Mouse (Mus musculus): Measurements from ENCODE around the gene Prkcg. TPM values are rescaled to one million over a fixed set of nuclear protein-coding genes. Genes with fewer than 3 reads are reported as not detected.
A peak's percentile ranks its signal among the peaks of the same experiment; 100 is the strongest.

Gene Prkcg
- total and polyA plus RNA-seq, 3 experiments = 0.15 to 3.0 (median 0.17) TPM

DNA sequence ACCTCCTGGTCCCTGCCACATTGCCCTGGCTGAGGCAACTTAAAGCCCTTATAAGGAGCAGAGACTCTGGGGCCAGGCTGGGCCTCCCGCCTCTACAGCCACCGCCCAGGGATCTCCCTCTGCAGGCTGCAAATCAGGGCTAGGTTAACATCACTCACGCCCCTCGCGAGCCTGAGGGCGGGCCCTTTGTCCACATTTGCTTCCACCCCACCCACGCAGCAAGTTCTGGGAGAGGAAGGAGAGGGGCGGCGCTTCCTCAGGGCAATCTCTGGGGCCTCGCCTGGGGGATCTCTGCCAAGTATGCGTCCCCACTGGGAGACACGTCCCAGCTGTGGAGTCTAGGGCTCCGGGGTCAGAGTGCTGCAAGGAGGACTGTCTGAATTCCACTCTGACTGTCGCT, 3.8 kb downstream of the Prkcg start:
- peak; percentile 85 for DNase-seq (ENCODE audit: extremely low read depth)
- Histone ChIP-seq H3K9ac (ENCODE audit: insufficient read depth, low read depth) (no peak overlapping the region), H3K79me2 (replicated peaks; ENCODE audit: control insufficient read depth, extremely low read depth, insufficient read depth, poor library complexity, severe bottlenecking) (no peaks in the 10 kb centered on the region)

DNA sequence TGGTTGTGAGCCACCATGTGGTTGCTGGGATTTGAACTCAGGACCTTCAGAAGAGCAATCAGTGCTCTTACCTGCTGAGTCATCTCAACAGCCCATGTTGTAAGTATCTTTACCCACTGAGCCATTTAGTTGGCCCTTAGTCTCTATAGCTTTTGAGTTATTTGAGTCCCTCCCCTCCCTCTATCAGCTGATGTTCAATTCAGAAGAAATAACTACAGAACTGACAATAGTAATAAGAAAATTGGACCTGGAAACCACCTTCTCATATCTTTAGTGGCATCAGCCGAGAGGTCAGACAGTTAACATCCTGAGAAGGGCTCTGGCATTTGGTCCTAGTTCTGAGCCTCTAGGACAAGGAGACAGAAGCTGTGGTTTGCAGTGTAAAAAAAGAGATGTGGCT, 5.8 kb downstream of the Prkcg start:
- Histone ChIP-seq H3K9ac (ENCODE audit: insufficient read depth, low read depth) (no peak overlapping the region), H3K4me3 (replicated peaks in 1 of 3; ENCODE audit: low read depth in 2 of 3, low read length in 2 of 3, poor library complexity in 1 of 3) (no peak overlapping the region), H3K9me3 (replicated peaks; ENCODE audit: low read length) (no peaks in the 10 kb centered on the region), H3K79me2 (replicated peaks; ENCODE audit: control insufficient read depth, extremely low read depth, insufficient read depth, poor library complexity, severe bottlenecking) (no peaks in the 10 kb centered on the region), H3K4me2 (ENCODE audit: insufficient read depth, low read depth, poor library complexity, severe bottlenecking) (no peak overlapping the region), H3K36me3 (replicated peaks in 1 of 2; ENCODE audit: control insufficient read depth in 1 of 2, insufficient read depth in 1 of 2, low read length in 1 of 2) (peaks cover 11 to 36% of the 10 kb centered on the region in 2 experiments), H3K4me1 (ENCODE audit: control insufficient read depth in 1 of 2, insufficient read depth in 2 of 2) (peaks cover 4 to 61% of the 10 kb centered on the region in 2 experiments), H3K27me3 (replicated peaks) (no peaks in the 10 kb centered on the region), H3K27ac (ENCODE audit: insufficient read depth, low read depth) (no peak overlapping the region)
- no peak for TF ChIP-seq HCFC1 (IDR thresholded peaks at IDR 0.05; ENCODE audit: low read depth, low read length)
- 0 out of 2 replicates have a peak, but pooled peaks have one; percentile 23 for TF ChIP-seq TBP (conservative IDR thresholded peaks at IDR 0.05; ENCODE audit: low read depth, low read length)
- dilution Hi-C loops (cut with MboI; ENCODE audit: extremely low pct_ligation_motif_present, extremely low pct_unique_long_range_greater_than_20kb, low sequenced_read_pairs) (no loop called here), in situ Hi-C loops (cut with MboI; ENCODE audit: low pct_ligation_motif_present, low pct_unique_long_range_greater_than_20kb, low sequenced_read_pairs) (no loop called here)
- no peak for DNase-seq (ENCODE audit: extremely low read depth)

More for the DNA sequence above, 3.8 kb downstream of the Prkcg start:
- in situ Hi-C loops (cut with MboI; ENCODE audit: low pct_ligation_motif_present, low pct_unique_long_range_greater_than_20kb, low sequenced_read_pairs) = no loop called here
- Histone ChIP-seq H3K4me2 (ENCODE audit: insufficient read depth, low read depth, poor library complexity, severe bottlenecking) (0 out of 2 replicates have a peak overlapping the region, but pooled peaks have one; percentile 16), H3K27ac (ENCODE audit: insufficient read depth, low read depth) (no peak overlapping the region), H3K4me3 (replicated peaks in 1 of 3; ENCODE audit: low read depth in 2 of 3, low read length in 2 of 3, poor library complexity in 1 of 3) (peak overlapping the region; percentile 45 to 56 (median 45)), H3K9me3 (replicated peaks; ENCODE audit: low read length) (no peaks in the 10 kb centered on the region), H3K36me3 (replicated peaks in 1 of 2; ENCODE audit: control insufficient read depth in 1 of 2, insufficient read depth in 1 of 2, low read length in 1 of 2) (peaks cover 11 to 19% of the 10 kb centered on the region in 2 experiments), H3K27me3 (replicated peaks) (no peaks in the 10 kb centered on the region), H3K4me1 (ENCODE audit: control insufficient read depth in 1 of 2, insufficient read depth in 2 of 2) (peaks cover 7 to 77% of the 10 kb centered on the region in 2 experiments)
- TF ChIP-seq EP300 (IDR thresholded peaks at IDR 0.05; ENCODE audit: low read length) = no peak
- TF ChIP-seq USF2 (conservative IDR thresholded peaks at IDR 0.05; ENCODE audit: low read depth, low read length) = no peak
- TF ChIP-seq UBTF (IDR thresholded peaks at IDR 0.05; ENCODE audit: low read depth, low read length) = no peak
- 0 out of 2 replicates have a peak, but pooled peaks have one; percentile 17 for TF ChIP-seq TBP (conservative IDR thresholded peaks at IDR 0.05; ENCODE audit: low read depth, low read length)
- TF ChIP-seq MEF2A (IDR thresholded peaks at IDR 0.05; ENCODE audit: borderline replicate concordance, low read depth, low read length) = no peak
- TF ChIP-seq GABPA (IDR thresholded peaks at IDR 0.05; ENCODE audit: insufficient replicate concordance, low read depth, low read length) = no peak
- no peak for TF ChIP-seq KAT2A (IDR thresholded peaks at IDR 0.05; ENCODE audit: insufficient replicate concordance, low read length)
- TF ChIP-seq JUND (conservative IDR thresholded peaks at IDR 0.05; ENCODE audit: low read depth, low read length) = no peak
- TF ChIP-seq PAX5 (IDR thresholded peaks at IDR 0.05; ENCODE audit: low read length) = no peak
- peak; percentile 42 for TF ChIP-seq POLR2A (IDR thresholded peaks at IDR 0.05; ENCODE audit: low read depth, low read length)
- TF ChIP-seq RCOR1 (conservative IDR thresholded peaks at IDR 0.05; ENCODE audit: low read depth, low read length) = no peak
- TF ChIP-seq CTCF (conservative IDR thresholded peaks at IDR 0.05 in 1 of 2, IDR thresholded peaks at IDR 0.05 in 1 of 2; ENCODE audit: low read depth in 2 of 2, low read length in 2 of 2) = no peak
- dilution Hi-C loops (cut with MboI; ENCODE audit: extremely low pct_ligation_motif_present, extremely low pct_unique_long_range_greater_than_20kb, low sequenced_read_pairs) = no loop called here
